Mouse (Mus musculus): ENCODE measurements around the gene Timm17a.

- TF ChIP-seq POLR2A (IDR thresholded peaks at IDR 0.05; ENCODE audit: borderline replicate concordance, insufficient read depth, low read length) (no peak), CTCF (IDR thresholded peaks at IDR 0.05; ENCODE audit: borderline replicate concordance, insufficient read depth, low read depth, low read length) (no peak)
Measured at GRCm38 (mm10) chr1:135324571-135324970, 11.0 kb upstream of the Timm17a start, which contains the start of gene Lmod1.

Data from cerebellum, adult 2 months (tissue).